Mouse (Mus musculus): ENCODE data around the gene Olfr157. TPM values are rescaled to one million over a fixed set of nuclear protein-coding genes. Genes with fewer than 3 reads are reported as not detected.
"Not testable (repeated sequence)": the region's sequence is repeated elsewhere in the genome, so short reads cannot be mapped to it uniquely, and the experiment has no call there.

Gene Olfr157
- total RNA-seq, 4 experiments from 2014 or later, result not detected

GRCm38 (mm10) chr4:43798936-43799335 lies 41.1 kb downstream of the Olfr157 start:
- no peak for DNase-seq (ENCODE audit: low spot score in 2 of 2)

GRCm38 (mm10) chr4:43795844-43796243 lies 44.2 kb downstream of the Olfr157 start:
- not testable (repeated sequence) for DNase-seq (ENCODE audit: low spot score in 2 of 2)

- DNase-seq (ENCODE audit: low spot score in 2 of 2), result no peak
Measured at GRCm38 (mm10) chr4:43795296-43795695, 44.7 kb downstream of the Olfr157 start.

Other genes starting within 250 kb of the Olfr157 start
- gene Npr2, start 208.3 kb downstream of the Olfr157 start, total RNA-seq (2022), result 10 to 100 TPM; 31.1 to 40.6 (median 32.6) TPM
- not detected for gene Spag8, start 186.6 kb downstream of the Olfr157 start, total RNA-seq (2022)
- gene Hint2, start 183.7 kb downstream of the Olfr157 start, total RNA-seq (2022), result 10 to 100 TPM; 46.4 to 48.6 (median 47.3) TPM
- gene Tmem8b, start 171.2 kb downstream of the Olfr157 start, total RNA-seq (2022), result 10 to 100 TPM in 2 of 4 experiments, 1 to 10 TPM in 2; 9.5 to 14.4 (median 10.4) TPM
- gene Fam221b, start 171.1 kb downstream of the Olfr157 start, total RNA-seq (2022), result under 1 TPM in 3 of 4 experiments, not detected in 1; 0.07 to 0.12 (median 0.11) TPM
- not detected for gene Olfr70, start 139.4 kb downstream of the Olfr157 start, total RNA-seq (2022)
- gene Olfr71, start 129.9 kb downstream of the Olfr157 start, total RNA-seq (2022), result not detected
- gene Hrct1, start 113.0 kb downstream of the Olfr157 start, total RNA-seq (2022), result 1 to 10 TPM in 3 of 4 experiments, under 1 TPM in 1; 0.73 to 2.9 (median 1.7) TPM
- gene Spaar, start 110.2 kb downstream of the Olfr157 start, total RNA-seq (2022), result 1 to 10 TPM in 1 of 4 experiments, under 1 TPM in 3; 0.77 to 1.5 (median 0.91) TPM
- gene Olfr159, start 69.2 kb downstream of the Olfr157 start, total RNA-seq (2022), result not detected
- not detected for gene Olfr156, start 16.3 kb downstream of the Olfr157 start, total RNA-seq (2022)
- not detected for gene Olfr155, start 11.4 kb upstream of the Olfr157 start, total RNA-seq (2022)
- gene Reck, start 35.3 kb upstream of the Olfr157 start, total RNA-seq (2022), result 1 to 10 TPM; 1.4 to 2.4 (median 2.0) TPM
- 1 to 10 TPM in 2 of 4 experiments, under 1 TPM in 2; 0.58 to 1.8 (median 1.1) TPM for gene Glipr2, start 117.2 kb upstream of the Olfr157 start, total RNA-seq (2022)
- not detected for gene Ccin, start 143.3 kb upstream of the Olfr157 start, total RNA-seq (2022)
- 10 to 100 TPM; 41.3 to 51.1 (median 46.3) TPM for gene Clta, start 164.3 kb upstream of the Olfr157 start, total RNA-seq (2022)
- 10 to 100 TPM; 10.4 to 15.0 (median 11.0) TPM for gene Gne, start 244.0 kb upstream of the Olfr157 start, total RNA-seq (2022)

Data from gastrocnemius, adult 8-10 months (tissue).